Mouse (Mus musculus): ENCODE measurements around the gene Inpp5d.

DNA sequence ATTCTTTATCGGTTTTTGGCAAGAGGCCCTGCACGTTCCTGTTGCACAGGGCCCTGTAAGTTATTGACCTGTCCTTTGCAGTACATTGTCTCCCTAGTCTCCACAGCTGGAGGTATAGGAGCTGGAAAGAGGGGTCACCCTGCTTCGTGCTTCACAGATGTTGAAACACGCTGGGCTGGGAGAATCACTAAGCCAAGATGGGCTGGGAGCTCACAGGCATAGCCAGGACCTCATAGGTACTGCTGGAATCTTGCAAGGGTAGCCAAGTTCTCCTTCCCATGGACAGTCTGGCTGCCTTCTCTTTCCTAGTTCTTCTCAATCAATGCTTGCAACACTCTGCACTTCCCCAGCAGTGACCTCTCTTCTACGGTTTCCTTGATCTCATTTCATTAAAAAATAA lies 46.9 kb upstream of the Inpp5d start:
- TF ChIP-seq TAL1 (IDR thresholded peaks at IDR 0.05; ENCODE audit: low read length) = no peak
- no peak for TF ChIP-seq GATA1 (IDR thresholded peaks at IDR 0.05; ENCODE audit: low read length)

Measured in erythroblast, embryonic 14.5 days (primary cell).